Mouse (Mus musculus) midbrain, embryonic 10.5 days (tissue): Measurements from ENCODE around the gene Armc2. TPM values are rescaled to one million over a fixed set of nuclear protein-coding genes. Genes with fewer than 3 reads are reported as not detected.

Experiments used
- DNase-seq: peaks from one replicate; pipeline ENCODE4 v3.0.0-alpha.2; 2017; ENCODE audit warnings: low spot score
- H3K27ac ChIP-seq: fragments of 300-500 bp; sonication (generic); replicated peaks from 2 replicates; pipeline ENCODE4 v1.5.1; 2016; ENCODE audit warnings: mild to moderate bottlenecking
- H3K27me3 ChIP-seq: fragments of 300-500 bp; sonication (generic); 2 replicates; pipeline ENCODE4 v1.6.1; 2016; ENCODE audit warnings: low read depth, mild to moderate bottlenecking; ENCODE audit not compliant: poor library complexity, severe bottlenecking
- H3K36me3 ChIP-seq: fragments of 300-500 bp; sonication (generic); 2 replicates; pipeline ENCODE4 v1.6.1; 2016; ENCODE audit warnings: mild to moderate bottlenecking, moderate library complexity
- H3K4me1 ChIP-seq: fragments of 300-500 bp; sonication (generic); 2 replicates; pipeline ENCODE4 v1.6.1; 2016
- H3K4me3 ChIP-seq: fragments of 300-500 bp; sonication (generic); 2 replicates; pipeline ENCODE4 v1.5.1; 2016; ENCODE audit warnings: mild to moderate bottlenecking, moderate library complexity
- H3K9me3 ChIP-seq: fragments of 300-500 bp; sonication (generic); replicated peaks from 2 replicates; pipeline ENCODE4 v1.6.1; 2016; ENCODE audit warnings: mild to moderate bottlenecking
- WGBS: fragments of 180-500 bp; shearing (Covaris S2); methylation state at CpG from one replicate; pipeline ENCODE4 v1.1.7; 2016; 5-methylcytosine and 5-hydroxymethylcytosine counted together
- polyA plus RNA-seq: library from polyadenylated mRNA; unstranded; fragments of >200 nt; fragmentation: Nextera tagmentation; extraction: Ambion mirVana; gene quantifications from 2 replicates; pipeline ENCODE4 v1.2.1, GENCODE M21; 2016

Gene Armc2
- polyA plus RNA-seq, 1 experiment from 2014 or later: 1.5 TPM

DNA sequence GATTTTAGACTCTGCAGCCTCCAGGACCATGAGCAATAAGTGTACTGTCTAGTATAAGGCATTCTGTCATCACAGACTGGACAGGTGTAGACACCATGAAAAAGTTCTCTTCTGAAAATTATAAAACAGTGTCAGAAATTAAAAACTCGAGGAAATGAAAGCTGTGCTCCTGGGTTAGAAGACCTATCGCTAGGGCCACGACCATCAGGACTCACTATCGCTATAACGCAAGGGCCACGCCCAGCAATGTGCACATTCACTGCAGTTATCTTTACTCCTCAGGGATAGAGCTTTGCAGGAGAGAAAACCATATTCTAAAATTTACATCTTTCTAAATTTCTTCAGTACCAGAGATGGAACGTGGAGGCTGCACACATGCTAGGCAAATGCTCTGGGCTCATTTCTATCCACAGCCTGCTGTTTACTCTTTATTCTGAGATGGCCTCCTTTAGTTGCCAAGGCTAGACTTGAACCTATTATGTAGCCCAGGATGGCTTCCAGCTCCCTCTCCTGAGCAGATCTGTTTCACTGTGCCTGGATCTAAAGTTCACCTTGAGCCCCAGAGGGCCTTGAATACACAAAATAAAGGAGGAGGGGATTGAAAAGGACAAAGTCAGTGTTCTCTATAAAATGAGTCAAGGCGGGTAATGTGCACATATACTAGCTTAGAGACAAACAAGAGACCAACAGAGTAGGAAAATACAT, 105.8 kb downstream of the Armc2 start:
- DNase-seq: no peak
- Histone ChIP-seq H3K27me3 (no peaks in the 10 kb centered on the region), H3K27ac (no peak overlapping the region), H3K36me3 (peaks cover 2% of the 10 kb centered on the region), H3K4me3 (no peak overlapping the region), H3K9me3 (no peaks in the 10 kb centered on the region), H3K4me1 (no peaks in the 10 kb centered on the region)
- WGBS: 95% methylated on average over 8 of the region's 8 CpGs

DNA sequence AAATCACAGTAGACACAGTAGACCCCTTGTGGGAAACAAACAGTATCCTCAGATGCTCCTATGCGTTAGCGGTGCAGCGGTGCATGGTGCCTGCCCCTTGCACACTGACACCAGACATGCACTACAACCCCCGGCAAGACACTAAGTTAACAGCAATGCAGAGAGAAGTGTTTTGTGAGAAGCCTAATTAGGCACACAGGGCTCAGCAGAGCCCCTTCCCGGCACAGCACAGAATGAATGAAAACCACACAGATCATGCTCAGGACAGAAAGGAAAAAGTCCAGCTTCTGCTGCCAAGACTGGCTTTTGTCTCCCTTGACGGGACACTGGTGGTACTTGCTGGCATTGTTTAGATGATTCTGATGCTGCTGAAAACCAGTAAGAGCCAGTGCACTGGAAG, 109.3 kb downstream of the Armc2 start:
- H3K27me3 ChIP-seq: no peaks in the 10 kb centered on the region
- H3K4me1 ChIP-seq: no peaks in the 10 kb centered on the region
- DNase-seq: no peak
- no peak overlapping the region for H3K4me3 ChIP-seq
- H3K27ac ChIP-seq: no peak overlapping the region
- H3K36me3 ChIP-seq: peaks cover 26% of the 10 kb centered on the region
- 75% methylated on average over 6 of the region's 6 CpGs for WGBS
- no peaks in the 10 kb centered on the region for H3K9me3 ChIP-seq

DNA sequence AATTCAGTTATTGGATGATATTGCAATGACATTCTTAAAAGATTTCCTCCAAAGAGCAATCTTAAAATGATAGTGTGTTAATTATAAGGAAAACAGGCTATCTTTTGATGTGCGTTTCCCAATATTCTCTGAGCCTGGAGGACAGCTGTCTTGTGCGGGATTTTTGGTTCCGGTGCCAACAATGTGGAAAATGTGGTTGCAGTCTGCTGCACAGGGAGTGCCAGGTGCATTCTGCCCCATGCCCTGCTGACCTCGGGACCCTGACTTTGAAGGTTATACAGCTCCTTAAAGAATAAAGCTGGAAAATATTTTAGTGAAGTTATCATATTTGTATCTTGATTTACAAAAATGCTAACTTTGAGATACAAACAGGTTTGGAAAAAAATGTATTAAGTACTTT, 110.3 kb downstream of the Armc2 start:
- WGBS: 93% methylated on average over 4 of the region's 4 CpGs
- Histone ChIP-seq H3K36me3 (peaks cover 30% of the 10 kb centered on the region), H3K4me3 (no peak overlapping the region), H3K27me3 (no peaks in the 10 kb centered on the region), H3K4me1 (no peaks in the 10 kb centered on the region), H3K27ac (no peak overlapping the region), H3K9me3 (no peaks in the 10 kb centered on the region)
- DNase-seq: no peak

DNA sequence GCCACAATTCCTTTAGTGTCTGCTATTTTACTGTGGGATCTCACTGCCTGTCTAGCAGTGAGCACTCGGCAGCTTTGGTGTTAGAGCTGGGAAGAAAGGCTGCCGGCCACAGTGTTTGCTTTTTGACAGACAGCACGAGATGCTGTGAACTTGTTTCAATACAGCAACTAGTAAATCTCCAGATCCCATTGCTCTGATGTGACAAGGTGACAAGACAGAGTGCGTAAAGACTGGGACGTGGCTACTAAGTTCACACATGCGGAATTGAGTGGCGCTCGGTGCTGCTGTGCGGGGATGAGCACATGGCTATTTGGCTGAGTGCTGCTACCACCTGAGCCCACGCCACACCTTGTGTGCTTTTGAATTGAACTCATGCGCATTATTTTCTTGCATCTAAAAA, 110.8 kb downstream of the Armc2 start:
- H3K9me3 ChIP-seq: no peaks in the 10 kb centered on the region
- peaks cover 30% of the 10 kb centered on the region for H3K36me3 ChIP-seq
- no peak for DNase-seq
- 92% methylated on average over 11 of the region's 11 CpGs for WGBS
- H3K4me3 ChIP-seq: no peak overlapping the region
- no peaks in the 10 kb centered on the region for H3K4me1 ChIP-seq
- H3K27me3 ChIP-seq: no peaks in the 10 kb centered on the region
- no peak overlapping the region for H3K27ac ChIP-seq

DNA sequence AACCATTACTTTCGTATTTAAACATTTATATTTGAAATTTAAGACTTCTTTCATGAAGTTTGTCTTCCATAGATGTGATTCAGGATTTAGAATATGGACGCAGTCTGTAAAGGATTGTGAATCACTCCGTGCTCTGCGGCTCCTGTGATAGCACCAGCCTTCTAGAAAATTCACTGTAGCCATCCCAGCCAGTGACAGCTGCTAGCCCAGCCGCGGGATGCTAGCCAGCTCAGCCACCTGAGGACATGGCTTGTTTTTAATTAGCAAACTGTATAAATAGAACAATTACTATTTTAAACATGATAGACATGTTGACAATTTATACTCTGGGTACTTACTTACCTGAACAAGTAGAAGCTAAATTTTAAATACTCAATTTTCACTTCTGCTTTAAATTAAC, 116.4 kb downstream of the Armc2 start:
- WGBS: 94% methylated on average over 6 of the region's 6 CpGs

DNA sequence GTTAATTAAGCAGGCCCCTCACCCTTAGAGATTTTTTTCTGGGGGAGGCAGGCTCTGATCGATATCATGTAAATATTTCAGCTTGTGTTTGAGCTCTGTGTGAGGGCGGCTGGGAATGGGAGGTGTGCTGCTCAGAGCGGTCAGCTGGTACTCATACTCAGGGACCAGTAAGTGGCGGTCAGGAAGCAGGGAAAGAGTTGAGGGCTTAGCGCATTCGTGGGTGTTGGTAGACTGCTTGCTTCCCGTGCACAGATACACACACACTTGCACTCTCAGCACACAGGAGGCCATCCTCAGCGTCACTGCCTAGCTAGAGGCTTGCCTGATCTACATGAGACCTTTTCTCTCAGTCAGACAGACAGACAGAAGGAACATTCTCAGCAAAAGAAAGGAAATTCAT, 116.8 kb downstream of the Armc2 start:
- H3K27me3 ChIP-seq: no peaks in the 10 kb centered on the region
- H3K27ac ChIP-seq: no peak overlapping the region
- DNase-seq: no peak
- 93% methylated on average over 8 of the region's 8 CpGs for WGBS
- H3K36me3 ChIP-seq: peaks cover 37% of the 10 kb centered on the region
- no peaks in the 10 kb centered on the region for H3K9me3 ChIP-seq
- no peaks in the 10 kb centered on the region for H3K4me1 ChIP-seq
- H3K4me3 ChIP-seq: no peak overlapping the region

More for the DNA sequence above, 116.4 kb downstream of the Armc2 start:
- H3K27ac ChIP-seq: no peak overlapping the region
- H3K36me3 ChIP-seq: peaks cover 39% of the 10 kb centered on the region
- no peak for DNase-seq
- H3K4me3 ChIP-seq: no peak overlapping the region
- H3K9me3 ChIP-seq: no peaks in the 10 kb centered on the region
- H3K4me1 ChIP-seq: no peaks in the 10 kb centered on the region
- H3K27me3 ChIP-seq: no peaks in the 10 kb centered on the region

DNA sequence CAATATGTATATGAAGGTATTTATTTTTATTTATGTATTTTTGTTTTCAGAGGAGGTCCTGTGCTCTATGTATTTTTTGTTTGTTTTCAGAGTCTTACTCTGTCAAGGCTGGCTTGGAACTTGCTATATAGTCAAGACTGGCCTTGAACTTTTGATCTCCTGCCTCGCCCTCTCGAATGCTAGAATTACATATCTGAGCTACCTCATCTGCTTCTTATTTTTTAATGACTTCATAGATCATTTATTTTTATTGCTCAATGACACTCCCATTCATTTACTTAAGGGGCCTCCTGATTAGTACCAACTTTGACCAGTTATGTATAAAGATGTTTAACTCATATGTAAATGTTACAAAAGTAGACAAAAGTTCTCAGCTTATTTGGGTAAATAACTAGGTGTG, 121.4 kb downstream of the Armc2 start:
- Histone ChIP-seq H3K9me3 (no peaks in the 10 kb centered on the region), H3K4me3 (no peak overlapping the region), H3K4me1 (0 out of 2 replicates have a peak, but pooled peaks cover 8% of the 10 kb centered on the region), H3K36me3 (peaks cover 17% of the 10 kb centered on the region), H3K27ac (no peak overlapping the region), H3K27me3 (no peaks in the 10 kb centered on the region)
- DNase-seq: no peak
- WGBS: 91% methylated on average over 2 of the region's 2 CpGs

DNA sequence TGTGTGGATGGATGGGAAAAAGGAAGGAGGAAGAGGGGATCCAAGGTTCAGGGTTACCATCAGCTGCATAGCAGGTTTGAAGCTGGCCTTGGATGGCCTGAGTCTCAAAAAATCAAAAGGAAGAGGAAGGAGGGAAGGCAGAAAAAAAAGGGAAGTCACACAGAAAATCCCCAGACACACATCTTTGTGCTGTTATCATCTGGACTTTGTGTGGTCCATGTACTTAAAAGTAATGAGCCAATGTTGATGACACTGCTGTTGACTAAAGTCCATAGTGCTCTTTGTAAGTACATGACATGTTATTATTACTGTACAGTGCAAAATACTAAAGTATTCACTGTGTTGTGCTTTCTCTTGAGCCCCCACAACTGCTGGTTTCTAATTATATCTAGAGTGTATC, 121.8 kb downstream of the Armc2 start:
- Histone ChIP-seq H3K9me3 (no peaks in the 10 kb centered on the region), H3K27me3 (no peaks in the 10 kb centered on the region), H3K4me3 (no peak overlapping the region), H3K36me3 (peaks cover 16% of the 10 kb centered on the region), H3K27ac (no peak overlapping the region), H3K4me1 (0 out of 2 replicates have a peak, but pooled peaks cover 8% of the 10 kb centered on the region)
- DNase-seq: no peak

DNA sequence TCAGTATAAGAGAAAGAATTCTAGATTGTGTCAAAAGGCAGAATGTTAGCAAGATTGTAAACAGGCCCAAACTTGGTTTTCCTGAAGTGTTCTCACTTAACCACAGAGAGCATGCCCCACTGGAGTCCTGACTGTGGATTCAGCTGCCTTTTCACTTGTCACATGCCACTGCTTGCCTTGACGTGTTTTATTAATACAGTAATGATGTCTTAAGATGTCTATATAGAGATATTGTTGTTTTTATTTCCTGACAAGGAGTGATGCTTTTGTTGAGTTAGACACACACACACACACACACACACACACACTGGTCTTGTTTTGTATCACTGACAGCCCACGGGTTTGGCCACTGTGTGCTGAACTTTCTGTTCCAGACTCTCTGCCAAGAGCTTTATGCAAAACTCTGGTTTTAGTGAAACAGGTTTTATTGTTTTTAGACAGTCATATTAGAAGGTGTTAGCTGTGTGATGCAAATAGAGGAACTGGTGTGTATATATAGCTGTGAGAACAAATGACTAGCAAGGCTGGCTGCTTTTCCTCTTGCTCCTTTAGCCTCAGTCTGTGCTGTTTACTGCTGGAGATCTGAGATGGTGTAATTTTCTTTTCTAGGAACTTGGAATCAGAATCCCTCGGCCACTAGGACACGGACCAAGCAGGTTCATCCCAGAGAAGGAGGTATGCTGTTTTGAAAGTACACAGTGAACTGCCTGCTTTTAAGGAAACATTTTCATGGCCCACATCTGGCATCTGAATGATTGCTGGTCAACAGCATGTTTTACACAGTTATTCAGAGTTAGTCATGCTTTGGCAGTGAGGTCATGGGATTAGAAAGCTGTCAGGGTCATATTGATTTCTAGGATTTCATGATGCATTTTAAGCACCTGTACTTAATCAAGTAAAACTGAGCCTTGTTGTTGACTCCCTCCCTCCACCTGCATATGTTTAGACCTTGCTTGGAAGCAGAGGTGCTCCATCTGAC, 124.5 kb downstream of the Armc2 start:
- Histone ChIP-seq H3K4me3 (no peak overlapping the region), H3K27me3 (no peaks in the 10 kb centered on the region), H3K36me3 (peaks cover 8% of the 10 kb centered on the region), H3K9me3 (no peaks in the 10 kb centered on the region), H3K4me1 (0 out of 2 replicates have a peak, but pooled peaks cover 8% of the 10 kb centered on the region), H3K27ac (no peak overlapping the region)
- 83% methylated on average over 4 of the region's 4 CpGs for WGBS
- no peak for DNase-seq

DNA sequence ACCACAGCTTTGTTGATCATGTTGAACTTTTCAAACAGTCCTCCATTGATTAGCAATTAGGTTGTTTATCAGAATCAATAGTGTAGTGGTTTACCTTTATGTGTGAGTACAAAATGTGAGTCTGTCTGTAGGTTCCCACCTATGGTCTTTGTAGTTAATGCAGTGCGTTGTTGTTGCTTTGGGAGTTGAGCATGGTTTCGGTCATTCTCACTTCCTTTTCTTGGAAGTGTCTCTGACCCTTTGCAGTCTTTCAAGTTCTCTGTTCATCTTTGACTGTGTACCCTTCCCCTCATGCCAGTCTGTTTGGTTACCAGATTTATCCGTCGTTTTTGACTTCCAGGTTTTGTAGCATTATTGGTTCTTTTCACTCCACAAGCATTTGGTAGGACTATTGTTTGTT, 126.9 kb downstream of the Armc2 start:
- Histone ChIP-seq H3K9me3 (no peaks in the 10 kb centered on the region), H3K4me1 (peaks cover 24% of the 10 kb centered on the region), H3K36me3 (no peaks in the 10 kb centered on the region), H3K4me3 (no peak overlapping the region), H3K27me3 (no peaks in the 10 kb centered on the region), H3K27ac (no peak overlapping the region)
- 93% methylated on average over 4 of the region's 4 CpGs for WGBS
- DNase-seq: no peak

DNA sequence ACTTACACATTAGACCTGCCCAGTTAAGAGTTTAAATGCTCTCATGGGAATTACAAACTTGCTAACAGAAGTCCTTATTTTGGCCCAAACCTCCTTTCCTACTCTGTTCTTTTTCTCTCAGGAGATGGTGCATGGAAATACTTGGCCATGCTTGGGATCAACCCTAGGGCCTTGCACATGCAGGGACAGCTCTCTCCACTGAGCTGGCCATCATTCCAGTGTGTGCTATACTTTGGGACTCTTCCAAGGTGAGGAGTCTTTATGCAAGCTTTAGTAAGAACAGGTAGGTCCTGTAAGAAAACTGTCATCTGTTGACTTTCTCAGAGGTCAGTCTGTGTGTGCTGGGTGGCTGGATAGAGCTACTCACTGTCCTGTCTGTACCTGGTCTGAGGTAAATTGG, 127.7 kb downstream of the Armc2 start:
- H3K4me1 ChIP-seq: peaks cover 24% of the 10 kb centered on the region
- no peak overlapping the region for H3K27ac ChIP-seq
- H3K27me3 ChIP-seq: no peaks in the 10 kb centered on the region
- no peak overlapping the region for H3K4me3 ChIP-seq
- no peak for DNase-seq
- H3K9me3 ChIP-seq: no peaks in the 10 kb centered on the region
- H3K36me3 ChIP-seq: no peaks in the 10 kb centered on the region

DNA sequence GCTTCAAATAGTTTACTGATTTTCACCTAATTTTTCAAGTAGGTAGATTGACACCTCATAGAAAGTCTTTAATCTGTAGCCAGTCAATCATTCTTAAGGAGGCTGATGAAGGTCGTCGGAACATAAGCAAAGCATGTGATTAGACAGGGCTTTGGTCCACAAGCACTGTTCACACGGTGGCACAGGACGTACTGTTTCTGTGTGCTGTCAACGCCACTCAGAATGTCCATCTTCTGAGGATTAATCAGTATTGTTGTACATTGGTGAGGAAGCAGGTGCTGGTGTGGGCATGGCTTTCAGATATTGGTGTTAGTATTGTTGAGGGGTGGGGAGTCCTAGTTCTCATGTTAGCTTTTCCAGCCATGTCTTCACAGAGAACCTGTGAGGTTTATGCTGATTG, 128.7 kb downstream of the Armc2 start:
- H3K4me3 ChIP-seq: no peak overlapping the region
- WGBS: 83% methylated on average over 5 of the region's 5 CpGs

DNA sequence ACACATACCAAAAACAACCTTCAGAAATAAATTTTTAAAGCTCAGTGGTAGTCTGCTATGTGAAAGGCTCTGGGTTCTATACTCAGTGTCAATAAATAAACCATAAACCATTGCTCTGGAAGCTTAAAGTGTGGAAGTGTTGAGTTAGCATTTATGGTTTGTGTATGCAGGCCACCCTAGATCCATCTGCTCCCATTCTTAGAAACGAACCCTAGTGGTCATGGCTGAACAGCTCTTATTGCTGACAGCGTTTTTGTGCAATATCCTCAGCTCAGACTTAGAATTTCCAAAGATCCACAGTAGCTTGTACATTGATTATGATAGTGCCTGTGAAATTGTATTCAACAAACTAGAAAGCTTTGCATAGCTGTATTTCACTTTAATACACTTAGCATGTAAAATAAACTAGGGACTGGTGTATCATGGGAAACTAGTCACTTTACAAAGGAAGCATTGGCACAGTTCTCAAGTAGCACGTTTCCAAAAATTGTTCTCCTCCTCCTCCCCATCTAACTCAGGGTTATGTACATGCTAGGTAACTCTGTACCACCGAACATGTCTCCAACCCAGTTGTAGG, 129.8 kb downstream of the Armc2 start:
- Histone ChIP-seq H3K9me3 (no peaks in the 10 kb centered on the region), H3K4me3 (0 out of 2 replicates have a peak overlapping the region, but pooled peaks have one; percentile 68), H3K36me3 (no peaks in the 10 kb centered on the region), H3K27me3 (no peaks in the 10 kb centered on the region), H3K4me1 (peaks cover 22% of the 10 kb centered on the region), H3K27ac (no peak overlapping the region)
- no peak for DNase-seq
- WGBS: 63% methylated on average over 4 of the region's 4 CpGs

More for the DNA sequence above, 128.7 kb downstream of the Armc2 start:
- peaks cover 22% of the 10 kb centered on the region for H3K4me1 ChIP-seq
- no peak overlapping the region for H3K27ac ChIP-seq
- no peak for DNase-seq
- no peaks in the 10 kb centered on the region for H3K27me3 ChIP-seq
- no peaks in the 10 kb centered on the region for H3K36me3 ChIP-seq
- H3K9me3 ChIP-seq: no peaks in the 10 kb centered on the region
